Mouse (Mus musculus): Measurements from ENCODE around the gene Hlf. TPM values are rescaled to one million over a fixed set of nuclear protein-coding genes. Genes with fewer than 3 reads are reported as not detected.

The Hlf gene
- polyA plus RNA-seq, 1 experiment = 0.40 TPM

- Histone ChIP-seq H3K9me3 (replicated peaks; ENCODE audit: control insufficient read depth, insufficient read depth, low read length, poor library complexity, severe bottlenecking) (no peaks in the 10 kb centered on the region), H3K27me3 (ENCODE audit: control insufficient read depth, insufficient read depth, low read length, poor library complexity, severe bottlenecking) (peaks cover 3% of the 10 kb centered on the region; the same call in 1 of the 2 replicates), H3K4me3 (ENCODE audit: low read depth, low read length) (no peak overlapping the region), H3K27ac (ENCODE audit: insufficient read depth, low read length) (no peak overlapping the region), H3K4me1 (ENCODE audit: control insufficient read depth, insufficient read depth, low read length) (no peaks in the 10 kb centered on the region), H3K9ac (ENCODE audit: low read depth, poor library complexity, severe bottlenecking) (no peak overlapping the region), H3K36me3 (ENCODE audit: control insufficient read depth, insufficient read depth, low read length, poor library complexity, severe bottlenecking) (no peaks in the 10 kb centered on the region)
- TF ChIP-seq POLR2A (IDR thresholded peaks at IDR 0.05; ENCODE audit: insufficient read depth, low read length) (no peak), EP300 (IDR thresholded peaks at IDR 0.05; ENCODE audit: insufficient read depth, low read depth, low read length) (no peak), CTCF (IDR thresholded peaks at IDR 0.05; ENCODE audit: low read depth, low read length) (no peak)
Measured at GRCm38 (mm10) chr11:90378008-90378407, 12.7 kb downstream of the Hlf start.

GRCm38 (mm10) chr11:90376436-90376835 is 14.3 kb downstream of the Hlf start:
- H3K4me3 ChIP-seq (ENCODE audit: low read depth, low read length) = no peak overlapping the region
- TF ChIP-seq POLR2A (IDR thresholded peaks at IDR 0.05; ENCODE audit: insufficient read depth, low read length) = no peak
- TF ChIP-seq EP300 (IDR thresholded peaks at IDR 0.05; ENCODE audit: insufficient read depth, low read depth, low read length) = no peak
- no peak for TF ChIP-seq CTCF (IDR thresholded peaks at IDR 0.05; ENCODE audit: low read depth, low read length)
- H3K4me1 ChIP-seq (ENCODE audit: control insufficient read depth, insufficient read depth, low read length) = no peaks in the 10 kb centered on the region
- H3K27ac ChIP-seq (ENCODE audit: insufficient read depth, low read length) = no peak overlapping the region
- no peaks in the 10 kb centered on the region for H3K9me3 ChIP-seq (replicated peaks; ENCODE audit: control insufficient read depth, insufficient read depth, low read length, poor library complexity, severe bottlenecking)
- H3K36me3 ChIP-seq (ENCODE audit: control insufficient read depth, insufficient read depth, low read length, poor library complexity, severe bottlenecking) = no peaks in the 10 kb centered on the region
- no peaks in the 10 kb centered on the region for H3K27me3 ChIP-seq (ENCODE audit: control insufficient read depth, insufficient read depth, low read length, poor library complexity, severe bottlenecking)
- H3K9ac ChIP-seq (ENCODE audit: low read depth, poor library complexity, severe bottlenecking) = no peak overlapping the region

GRCm38 (mm10) chr11:90371470-90372100 is 19.1 kb downstream of the Hlf start:
- no peaks in the 10 kb centered on the region for H3K27me3 ChIP-seq (ENCODE audit: control insufficient read depth, insufficient read depth, low read length, poor library complexity, severe bottlenecking)
- H3K4me1 ChIP-seq (ENCODE audit: control insufficient read depth, insufficient read depth, low read length) = peaks cover 1% of the 10 kb centered on the region
- no peaks in the 10 kb centered on the region for H3K9me3 ChIP-seq (replicated peaks; ENCODE audit: control insufficient read depth, insufficient read depth, low read length, poor library complexity, severe bottlenecking)
- no peaks in the 10 kb centered on the region for H3K36me3 ChIP-seq (ENCODE audit: control insufficient read depth, insufficient read depth, low read length, poor library complexity, severe bottlenecking)
- TF ChIP-seq POLR2A (IDR thresholded peaks at IDR 0.05; ENCODE audit: insufficient read depth, low read length) (no peak), CTCF (IDR thresholded peaks at IDR 0.05; ENCODE audit: low read depth, low read length) (no peak), EP300 (IDR thresholded peaks at IDR 0.05; ENCODE audit: insufficient read depth, low read depth, low read length) (no peak)
- no peak overlapping the region for H3K9ac ChIP-seq (ENCODE audit: low read depth, poor library complexity, severe bottlenecking)
- no peak overlapping the region for H3K27ac ChIP-seq (ENCODE audit: insufficient read depth, low read length)
- H3K4me3 ChIP-seq (ENCODE audit: low read depth, low read length) = no peak overlapping the region

- Histone ChIP-seq H3K9me3 (replicated peaks; ENCODE audit: control insufficient read depth, insufficient read depth, low read length, poor library complexity, severe bottlenecking) (no peaks in the 10 kb centered on the region), H3K27ac (ENCODE audit: insufficient read depth, low read length) (no peak overlapping the region), H3K27me3 (ENCODE audit: control insufficient read depth, insufficient read depth, low read length, poor library complexity, severe bottlenecking) (no peaks in the 10 kb centered on the region), H3K9ac (ENCODE audit: low read depth, poor library complexity, severe bottlenecking) (no peak overlapping the region), H3K4me3 (ENCODE audit: low read depth, low read length) (no peak overlapping the region), H3K4me1 (ENCODE audit: control insufficient read depth, insufficient read depth, low read length) (peaks cover 1% of the 10 kb centered on the region), H3K36me3 (ENCODE audit: control insufficient read depth, insufficient read depth, low read length, poor library complexity, severe bottlenecking) (no peaks in the 10 kb centered on the region)
- no peak for TF ChIP-seq POLR2A (IDR thresholded peaks at IDR 0.05; ENCODE audit: insufficient read depth, low read length)
- TF ChIP-seq EP300 (IDR thresholded peaks at IDR 0.05; ENCODE audit: insufficient read depth, low read depth, low read length) = no peak
- no peak for TF ChIP-seq CTCF (IDR thresholded peaks at IDR 0.05; ENCODE audit: low read depth, low read length)
Measured at GRCm38 (mm10) chr11:90370789-90371291, 19.9 kb downstream of the Hlf start.

- Histone ChIP-seq H3K27ac (ENCODE audit: insufficient read depth, low read length) (no peak overlapping the region), H3K4me1 (ENCODE audit: control insufficient read depth, insufficient read depth, low read length) (peaks cover 1% of the 10 kb centered on the region), H3K9me3 (replicated peaks; ENCODE audit: control insufficient read depth, insufficient read depth, low read length, poor library complexity, severe bottlenecking) (no peaks in the 10 kb centered on the region), H3K9ac (ENCODE audit: low read depth, poor library complexity, severe bottlenecking) (no peak overlapping the region), H3K36me3 (ENCODE audit: control insufficient read depth, insufficient read depth, low read length, poor library complexity, severe bottlenecking) (no peaks in the 10 kb centered on the region), H3K27me3 (ENCODE audit: control insufficient read depth, insufficient read depth, low read length, poor library complexity, severe bottlenecking) (no peaks in the 10 kb centered on the region), H3K4me3 (ENCODE audit: low read depth, low read length) (no peak overlapping the region)
- TF ChIP-seq POLR2A (IDR thresholded peaks at IDR 0.05; ENCODE audit: insufficient read depth, low read length) = no peak
- no peak for TF ChIP-seq EP300 (IDR thresholded peaks at IDR 0.05; ENCODE audit: insufficient read depth, low read depth, low read length)
- no peak for TF ChIP-seq CTCF (IDR thresholded peaks at IDR 0.05; ENCODE audit: low read depth, low read length)
Measured at GRCm38 (mm10) chr11:90370367-90370766, 20.3 kb downstream of the Hlf start.

GRCm38 (mm10) chr11:90369605-90370004 is 21.1 kb downstream of the Hlf start:
- H3K27ac ChIP-seq (ENCODE audit: insufficient read depth, low read length) = no peak overlapping the region
- no peak for TF ChIP-seq CTCF (IDR thresholded peaks at IDR 0.05; ENCODE audit: low read depth, low read length)
- TF ChIP-seq POLR2A (IDR thresholded peaks at IDR 0.05; ENCODE audit: insufficient read depth, low read length) = no peak
- no peak for TF ChIP-seq EP300 (IDR thresholded peaks at IDR 0.05; ENCODE audit: insufficient read depth, low read depth, low read length)
- H3K9me3 ChIP-seq (replicated peaks; ENCODE audit: control insufficient read depth, insufficient read depth, low read length, poor library complexity, severe bottlenecking) = no peaks in the 10 kb centered on the region
- H3K9ac ChIP-seq (ENCODE audit: low read depth, poor library complexity, severe bottlenecking) = no peak overlapping the region
- H3K4me3 ChIP-seq (ENCODE audit: low read depth, low read length) = no peak overlapping the region
- no peaks in the 10 kb centered on the region for H3K27me3 ChIP-seq (ENCODE audit: control insufficient read depth, insufficient read depth, low read length, poor library complexity, severe bottlenecking)
- H3K4me1 ChIP-seq (ENCODE audit: control insufficient read depth, insufficient read depth, low read length) = peaks cover 1% of the 10 kb centered on the region
- no peaks in the 10 kb centered on the region for H3K36me3 ChIP-seq (ENCODE audit: control insufficient read depth, insufficient read depth, low read length, poor library complexity, severe bottlenecking)

All from ES-Bruce4 (cell line).